Mouse (Mus musculus): ENCODE results near the gene 4921504E06Rik. TPM values are rescaled to one million over a fixed set of nuclear protein-coding genes. Genes with fewer than 3 reads are reported as not detected.

Gene 4921504E06Rik
- polyA plus RNA-seq (2015; fragmentation: Nextera tagmentation; extraction: Ambion mirVana), result not detected in 2 replicates

- no peak within 1 kb of the TSS for H3K9ac ChIP-seq
- WGBS, result under 1% methylated on average over 27 of the region's 27 CpGs
- peak; percentile 90 for ATAC-seq (replicated peaks; ENCODE audit: insufficient number of reproducible peaks, insufficient read depth, low FRiP score, low read depth)
Measured at GRCm38 (mm10) chr2:19553821-19554592, at the start of gene 4921504E06Rik. Gene 4921504E06Rik (minus strand): TSS chr2:19553914.

DNA sequence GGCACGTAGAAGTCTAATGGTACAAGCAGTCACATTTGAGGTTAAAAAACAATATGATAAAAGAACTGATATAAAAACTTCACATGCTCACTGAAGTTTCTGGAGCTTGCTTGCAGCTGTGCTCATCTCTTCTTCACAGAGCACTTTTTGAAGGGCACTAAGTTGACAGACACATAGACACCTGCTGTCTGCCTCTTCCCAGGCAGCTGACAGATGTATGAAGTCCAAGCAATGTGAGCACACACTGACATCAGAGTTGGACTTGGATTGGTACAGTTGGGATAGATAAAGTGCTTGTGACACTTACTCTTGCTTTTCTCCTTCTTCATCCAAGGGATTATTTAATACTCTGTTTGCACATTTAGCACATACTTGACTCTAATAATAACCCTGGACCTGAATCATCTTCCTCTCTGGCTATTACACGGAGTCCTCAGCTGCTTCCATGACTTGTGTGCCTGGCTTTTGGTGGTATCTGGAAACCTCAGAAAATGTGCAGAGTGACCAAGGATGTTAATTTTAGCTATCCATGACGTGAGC, 47.7 kb upstream of the 4921504E06Rik start:
- WGBS, result 60% methylated on average over 3 of the region's 3 CpGs
- no peak overlapping the region for H3K27ac ChIP-seq
- peaks cover 4% of the 10 kb centered on the region; the same call in 1 of the 2 replicates for H3K4me1 ChIP-seq (replicated peaks)
- H3K9me3 ChIP-seq (replicated peaks), result no peaks in the 10 kb centered on the region
- H3K4me2 ChIP-seq, result no peak overlapping the region
- no peak for ATAC-seq (replicated peaks; ENCODE audit: insufficient number of reproducible peaks, insufficient read depth, low FRiP score, low read depth)
- no peaks in the 10 kb centered on the region for H3K27me3 ChIP-seq
- H3K9ac ChIP-seq, result no peak overlapping the region
- no peaks in the 10 kb centered on the region for H3K36me3 ChIP-seq
- no peak overlapping the region for H3K4me3 ChIP-seq

More at GRCm38 (mm10) chr2:19553821-19554592, at the start of gene 4921504E06Rik:
- Histone ChIP-seq H3K9me3 (replicated peaks) (no peaks in the 10 kb centered on the region), H3K4me1 (replicated peaks) (peaks cover 33% of the 10 kb centered on the region), H3K27ac (peak within 1 kb of the TSS; percentile 97), H3K4me3 (peak within 1 kb of the TSS; percentile 50), H3K36me3 (no peaks in the 10 kb centered on the region), H3K27me3 (no peaks in the 10 kb centered on the region), H3K4me2 (peak within 1 kb of the TSS; percentile 72)

- H3K27me3 ChIP-seq, result no peaks in the 10 kb centered on the region
- H3K4me2 ChIP-seq, result no peak overlapping the region
- no peak for ATAC-seq (replicated peaks; ENCODE audit: insufficient number of reproducible peaks, insufficient read depth, low FRiP score, low read depth)
- H3K27ac ChIP-seq, result no peak overlapping the region
- no peaks in the 10 kb centered on the region for H3K9me3 ChIP-seq (replicated peaks)
- H3K4me1 ChIP-seq (replicated peaks), result peaks cover 4% of the 10 kb centered on the region; the same call in 1 of the 2 replicates
- no peaks in the 10 kb centered on the region for H3K36me3 ChIP-seq
- WGBS, result 77% methylated on average over 5 of the region's 5 CpGs
- H3K9ac ChIP-seq, result no peak overlapping the region
- no peak overlapping the region for H3K4me3 ChIP-seq
Measured at GRCm38 (mm10) chr2:19600860-19601259, 47.1 kb upstream of the 4921504E06Rik start.

- Histone ChIP-seq H3K27me3 (no peaks in the 10 kb centered on the region), H3K4me1 (replicated peaks) (peaks cover 4% of the 10 kb centered on the region; the same call in 1 of the 2 replicates), H3K4me3 (no peak overlapping the region), H3K36me3 (no peaks in the 10 kb centered on the region), H3K27ac (no peak overlapping the region), H3K4me2 (no peak overlapping the region), H3K9me3 (replicated peaks) (no peaks in the 10 kb centered on the region), H3K9ac (no peak overlapping the region)
- no peak for ATAC-seq (replicated peaks; ENCODE audit: insufficient number of reproducible peaks, insufficient read depth, low FRiP score, low read depth)
- 65% methylated on average over 5 of the region's 5 CpGs for WGBS
Measured at GRCm38 (mm10) chr2:19599801-19600200, 46.1 kb upstream of the 4921504E06Rik start.

DNA sequence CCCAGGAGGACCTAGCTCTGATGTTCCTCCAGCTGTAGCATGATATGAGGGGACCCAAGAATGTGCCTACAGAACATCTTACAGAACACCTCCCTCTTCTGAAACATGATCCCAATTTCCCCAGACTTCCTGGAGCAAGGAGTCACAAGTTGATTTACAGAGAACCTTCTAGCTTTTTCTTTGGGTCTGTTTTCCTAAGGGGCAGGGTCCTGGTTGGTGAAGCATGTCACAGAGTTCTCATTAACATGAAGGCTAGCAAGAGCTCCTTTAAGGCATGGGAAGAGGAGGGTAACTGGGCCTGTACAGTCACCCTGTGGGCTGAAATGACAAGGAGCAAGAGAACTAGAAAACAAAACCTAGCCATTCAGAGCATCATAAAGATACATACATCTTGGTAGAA, 43.3 kb upstream of the 4921504E06Rik start:
- H3K36me3 ChIP-seq, result no peaks in the 10 kb centered on the region
- H3K4me3 ChIP-seq, result no peak overlapping the region
- no peaks in the 10 kb centered on the region for H3K27me3 ChIP-seq
- H3K9me3 ChIP-seq (replicated peaks), result no peaks in the 10 kb centered on the region
- H3K27ac ChIP-seq, result no peak overlapping the region
- no peak overlapping the region for H3K4me2 ChIP-seq
- H3K9ac ChIP-seq, result no peak overlapping the region
- peaks cover 4% of the 10 kb centered on the region; the same call in 1 of the 2 replicates for H3K4me1 ChIP-seq (replicated peaks)
- ATAC-seq (replicated peaks; ENCODE audit: insufficient number of reproducible peaks, insufficient read depth, low FRiP score, low read depth), result no peak

DNA sequence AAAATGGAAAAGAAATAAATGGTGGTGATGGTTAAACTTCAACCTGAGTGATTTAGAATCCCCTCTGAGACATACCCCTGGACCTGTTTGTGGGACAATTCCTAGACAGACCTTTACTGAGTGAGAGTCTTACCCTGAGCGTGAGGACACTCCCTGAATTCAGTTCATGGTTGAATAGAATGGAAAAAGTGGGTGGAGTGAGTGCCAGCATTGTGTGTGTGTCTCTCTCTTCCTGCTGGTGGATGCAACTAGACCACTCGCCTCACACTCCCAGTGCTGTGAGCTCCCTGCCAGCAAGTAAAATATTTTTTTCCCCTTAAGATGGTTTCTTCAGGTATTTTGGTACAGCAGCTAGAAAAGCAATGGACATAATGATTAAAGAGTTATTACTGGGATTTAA, 42.7 kb upstream of the 4921504E06Rik start:
- no peak for ATAC-seq (replicated peaks; ENCODE audit: insufficient number of reproducible peaks, insufficient read depth, low FRiP score, low read depth)
- H3K4me1 ChIP-seq (replicated peaks), result peaks cover under 1% of the 10 kb centered on the region; the same call in 1 of the 2 replicates
- no peaks in the 10 kb centered on the region for H3K27me3 ChIP-seq
- H3K36me3 ChIP-seq, result no peaks in the 10 kb centered on the region
- no peaks in the 10 kb centered on the region for H3K9me3 ChIP-seq (replicated peaks)
- no peak overlapping the region for H3K27ac ChIP-seq
- no peak overlapping the region for H3K4me2 ChIP-seq
- no peak overlapping the region for H3K4me3 ChIP-seq
- no peak overlapping the region for H3K9ac ChIP-seq
- 78% methylated on average over 2 of the region's 2 CpGs for WGBS

- no peaks in the 10 kb centered on the region for H3K4me1 ChIP-seq (replicated peaks)
- H3K4me2 ChIP-seq, result no peak overlapping the region
- no peak overlapping the region for H3K9ac ChIP-seq
- no peaks in the 10 kb centered on the region for H3K36me3 ChIP-seq
- no peak overlapping the region for H3K27ac ChIP-seq
- no peaks in the 10 kb centered on the region for H3K27me3 ChIP-seq
- no peak for ATAC-seq (replicated peaks; ENCODE audit: insufficient number of reproducible peaks, insufficient read depth, low FRiP score, low read depth)
- no peak overlapping the region for H3K4me3 ChIP-seq
- 76% methylated on average over 7 of the region's 7 CpGs for WGBS
- H3K9me3 ChIP-seq (replicated peaks), result no peaks in the 10 kb centered on the region
Measured at GRCm38 (mm10) chr2:19594856-19595255, 41.1 kb upstream of the 4921504E06Rik start.

DNA sequence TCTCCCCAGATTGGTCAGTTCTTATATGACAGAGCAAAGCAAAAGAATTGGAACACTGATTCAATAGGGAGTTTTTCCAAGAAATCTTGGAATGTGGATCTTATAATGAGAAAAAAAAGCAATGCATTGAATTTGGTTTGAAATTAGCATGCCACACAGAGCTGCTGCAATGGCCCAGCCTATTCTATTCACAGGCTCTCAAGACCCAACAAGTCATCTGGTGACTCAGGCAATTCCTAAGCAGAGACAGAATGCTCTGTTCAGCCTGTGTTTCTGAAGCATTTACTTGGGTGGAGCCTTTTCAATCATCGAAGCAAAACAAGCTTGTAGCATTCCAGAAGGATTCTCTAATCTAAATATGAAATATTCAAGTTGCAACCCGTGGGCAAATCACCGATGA, 26.1 kb upstream of the 4921504E06Rik start:
- Histone ChIP-seq H3K27me3 (no peaks in the 10 kb centered on the region), H3K4me3 (no peak overlapping the region), H3K4me2 (no peak overlapping the region), H3K9me3 (replicated peaks) (no peaks in the 10 kb centered on the region), H3K36me3 (no peaks in the 10 kb centered on the region), H3K9ac (no peak overlapping the region), H3K27ac (no peak overlapping the region), H3K4me1 (replicated peaks) (no peaks in the 10 kb centered on the region)
- ATAC-seq (replicated peaks; ENCODE audit: insufficient number of reproducible peaks, insufficient read depth, low FRiP score, low read depth), result no peak
- 74% methylated on average over 3 of the region's 3 CpGs for WGBS

DNA sequence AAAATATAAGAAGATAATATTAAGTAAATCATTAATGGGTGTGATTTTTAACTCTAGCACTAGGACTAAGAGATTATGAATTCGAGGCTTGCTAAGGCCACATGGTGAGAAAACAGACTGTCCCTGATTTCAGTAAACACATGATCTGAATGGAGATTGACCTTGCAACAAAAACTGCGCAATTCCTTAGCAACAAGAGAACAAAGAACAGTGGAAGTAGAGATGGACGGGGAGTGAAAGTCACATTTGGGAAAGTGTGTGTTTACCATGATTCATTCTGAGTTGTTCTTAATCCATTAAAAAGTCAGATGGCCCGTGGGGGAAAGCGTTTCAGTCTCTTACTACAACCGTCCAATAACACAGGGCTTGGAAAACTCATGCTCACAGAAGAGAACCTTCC, 25.5 kb upstream of the 4921504E06Rik start:
- no peak for ATAC-seq (replicated peaks; ENCODE audit: insufficient number of reproducible peaks, insufficient read depth, low FRiP score, low read depth)
- Histone ChIP-seq H3K9me3 (replicated peaks) (no peaks in the 10 kb centered on the region), H3K4me1 (replicated peaks) (no peaks in the 10 kb centered on the region), H3K27ac (no peak overlapping the region), H3K4me2 (no peak overlapping the region), H3K4me3 (no peak overlapping the region), H3K36me3 (no peaks in the 10 kb centered on the region), H3K27me3 (no peaks in the 10 kb centered on the region), H3K9ac (no peak overlapping the region)
- 78% methylated on average over 6 of the region's 6 CpGs for WGBS

GRCm38 (mm10) chr2:19562114-19562829, 8.6 kb upstream of the 4921504E06Rik start:
- Histone ChIP-seq H3K9me3 (replicated peaks) (no peaks in the 10 kb centered on the region), H3K9ac (no peak overlapping the region), H3K4me2 (no peak overlapping the region), H3K4me3 (no peak overlapping the region), H3K4me1 (replicated peaks) (no peaks in the 10 kb centered on the region), H3K27ac (no peak overlapping the region), H3K27me3 (no peaks in the 10 kb centered on the region), H3K36me3 (no peaks in the 10 kb centered on the region)
- 80% methylated on average over 5 of the region's 5 CpGs for WGBS
- no peak for ATAC-seq (replicated peaks; ENCODE audit: insufficient number of reproducible peaks, insufficient read depth, low FRiP score, low read depth)

GRCm38 (mm10) chr2:19560654-19561053, 6.9 kb upstream of the 4921504E06Rik start:
- ATAC-seq (replicated peaks; ENCODE audit: insufficient number of reproducible peaks, insufficient read depth, low FRiP score, low read depth), result no peak
- Histone ChIP-seq H3K4me3 (no peak overlapping the region), H3K27me3 (no peaks in the 10 kb centered on the region), H3K27ac (no peak overlapping the region), H3K36me3 (no peaks in the 10 kb centered on the region), H3K4me1 (replicated peaks) (no peaks in the 10 kb centered on the region), H3K4me2 (no peak overlapping the region), H3K9me3 (replicated peaks) (no peaks in the 10 kb centered on the region), H3K9ac (no peak overlapping the region)
- 74% methylated on average over 2 of the region's 2 CpGs for WGBS

Measured in heart, embryonic 15.5 days (tissue).